8 mouse cellular contexts compared by ENCODE assay signal in the genomic region with DNA sequence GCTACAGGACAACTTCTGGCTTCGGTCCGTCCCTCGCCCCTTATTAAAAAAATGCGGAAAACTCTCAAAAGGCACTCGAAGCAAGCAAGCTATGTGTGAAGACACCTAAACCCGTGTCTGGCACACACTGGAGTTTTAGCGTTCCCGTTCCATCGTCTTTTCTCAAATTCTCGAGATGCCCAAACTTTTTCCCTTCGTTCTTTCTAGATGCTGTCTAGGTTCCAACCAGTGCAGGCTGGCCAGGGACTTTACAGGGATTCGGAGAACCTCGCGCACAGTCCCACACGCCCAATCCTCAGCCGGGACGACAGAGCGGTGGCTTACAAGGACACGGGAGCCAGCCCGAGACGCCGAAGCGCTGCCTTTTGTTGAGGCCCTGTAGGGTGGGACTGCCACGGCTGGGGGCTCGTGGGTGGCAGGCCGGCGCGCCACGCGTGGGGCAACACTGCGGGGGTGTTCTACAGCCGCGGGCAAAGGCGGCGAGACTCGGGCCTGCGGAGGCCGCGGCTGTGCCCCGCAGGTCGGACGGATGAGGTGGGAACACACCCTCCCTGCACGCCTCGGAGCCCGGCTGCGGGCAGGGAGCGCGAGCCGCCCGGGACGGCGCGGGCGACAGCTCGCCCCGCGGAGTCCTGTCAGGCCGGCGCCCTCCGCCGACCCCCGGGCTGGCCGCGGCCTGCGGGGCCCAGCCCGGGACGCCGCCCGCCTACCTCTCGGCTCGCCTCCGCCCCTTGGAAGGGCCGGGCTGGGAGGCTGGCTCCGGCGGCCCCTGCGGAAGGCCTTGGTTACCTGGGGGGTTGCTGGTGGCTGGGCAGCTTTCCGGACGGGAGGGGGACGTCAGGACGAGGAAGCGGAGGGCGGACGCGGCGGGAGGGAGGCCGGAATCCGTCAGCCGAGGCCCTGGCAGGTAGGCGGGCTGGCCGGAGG. TPM values are rescaled to one million over a fixed set of nuclear protein-coding genes. Genes with fewer than 3 reads are reported as not detected.
DNase-seq lines count a peak whose midpoint lies in the region; ATAC-seq and TF ChIP-seq lines count a peak whose summit lies in the region.

No protein-coding gene starts in this region.

- no peaks in the 10 kb centered on the region for H3K36me3 ChIP-seq in hindbrain, embryonic 16.5 days (ENCODE audit: control insufficient read depth, insufficient read depth, low read length)
- H3K36me3 ChIP-seq in limb, embryonic 10.5 days: peaks cover 13% of the 10 kb centered on the region
- H3K36me3 ChIP-seq in midbrain, embryonic 11.5 days (ENCODE audit: control insufficient read depth, insufficient read depth, low read length): no peaks in the 10 kb centered on the region

- H3K27me3 ChIP-seq in cerebellum, adult 2 months (ENCODE audit: control insufficient read depth, insufficient read depth, low read length): no peaks in the 10 kb centered on the region
- no peaks in the 10 kb centered on the region for H3K27me3 ChIP-seq in hindbrain, embryonic 16.5 days (replicated peaks; ENCODE audit: control insufficient read depth, insufficient read depth, low read length)
- no peaks in the 10 kb centered on the region for H3K27me3 ChIP-seq in limb, embryonic 10.5 days (ENCODE audit: low read depth, poor library complexity, severe bottlenecking)
- H3K27me3 ChIP-seq in midbrain, embryonic 11.5 days (ENCODE audit: control insufficient read depth, insufficient read depth, low read length): no peaks in the 10 kb centered on the region

- no peaks in the 10 kb centered on the region for H3K4me1 ChIP-seq in cerebellum, adult 2 months (ENCODE audit: control insufficient read depth, insufficient read depth, low read length)
- H3K4me1 ChIP-seq in hindbrain, embryonic 16.5 days (ENCODE audit: control insufficient read depth, insufficient read depth, low read depth, low read length): peaks cover 13% of the 10 kb centered on the region
- H3K4me1 ChIP-seq in limb, embryonic 10.5 days: peaks cover 17% of the 10 kb centered on the region
- peaks cover 10% of the 10 kb centered on the region for H3K4me1 ChIP-seq in midbrain, embryonic 11.5 days (ENCODE audit: control insufficient read depth, insufficient read depth, low read length)

- H3K9me3 ChIP-seq in hindbrain, embryonic 16.5 days (ENCODE audit: control insufficient read depth, low read length): no peaks in the 10 kb centered on the region
- H3K9me3 ChIP-seq in limb, embryonic 10.5 days (replicated peaks): no peaks in the 10 kb centered on the region
- no peaks in the 10 kb centered on the region for H3K9me3 ChIP-seq in midbrain, embryonic 11.5 days (ENCODE audit: control insufficient read depth, low read length)

- WGBS in cerebellum, adult 2 months: under 1% methylated on average over 90 of the region's 90 CpGs
- WGBS in hindbrain, embryonic 16.5 days: 1% methylated on average over 53 of the region's 90 CpGs
- WGBS in limb, embryonic 10.5 days: 1% methylated on average over 88 of the region's 90 CpGs
- WGBS in midbrain, embryonic 11.5 days: under 1% methylated on average over 89 of the region's 90 CpGs

- H3K27ac ChIP-seq in cerebellum, adult 2 months (ENCODE audit: insufficient read depth, low read length): peak overlapping the region; percentile 88
- H3K27ac ChIP-seq in hindbrain, embryonic 16.5 days (ENCODE audit: low read depth, low read length): peak overlapping the region; percentile 98
- H3K27ac ChIP-seq in limb, embryonic 10.5 days: peak overlapping the region; percentile 99
- H3K27ac ChIP-seq in midbrain, embryonic 11.5 days (ENCODE audit: low read depth, low read length): peak overlapping the region; percentile 90

- peak overlapping the region; percentile 98 for H3K9ac ChIP-seq in hindbrain, embryonic 16.5 days (ENCODE audit: low read depth, low read length)
- H3K9ac ChIP-seq in midbrain, embryonic 11.5 days (ENCODE audit: low read length): peak overlapping the region; percentile 96

- no peak for TF ChIP-seq POLR2A in cerebellum, adult 2 months (IDR thresholded peaks at IDR 0.05; ENCODE audit: borderline replicate concordance, insufficient read depth, low read length)

- peak; percentile 30 to 41 for DNase-seq in left cerebral cortex, adult 18-20 months (ENCODE audit: low spot score in 2 of 2)
- DNase-seq in left cerebral cortex, adult 11 months (ENCODE audit: low spot score): no peak
- no peak for DNase-seq in cerebellum, adult 2 months
- peak; percentile 42 to 51 for DNase-seq in frontal cortex, postnatal 14 days (ENCODE audit: low spot score in 2 of 2)
- peak; percentile 58 for DNase-seq in limb, embryonic 10.5 days (ENCODE audit: low spot score)
- peak; percentile 92 for DNase-seq in midbrain, embryonic 11.5 days (ENCODE audit: low spot score, missing footprints)
- DNase-seq in spleen, postnatal 4 days (ENCODE audit: low spot score in 2 of 2): peak; percentile 48 to 79

- peak overlapping the region; percentile 95 for H3K4me2 ChIP-seq in hindbrain, embryonic 16.5 days (ENCODE audit: low read length)
- peak overlapping the region; percentile 74 for H3K4me2 ChIP-seq in midbrain, embryonic 11.5 days

- TF ChIP-seq CTCF in cerebellum, adult 2 months (IDR thresholded peaks at IDR 0.05; ENCODE audit: borderline replicate concordance, insufficient read depth, low read depth, low read length): no peak

- H3K4me3 ChIP-seq in cerebellum, adult 2 months (replicated peaks; ENCODE audit: insufficient read depth, low read depth, low read length): peak overlapping the region; percentile 71
- H3K4me3 ChIP-seq in hindbrain, embryonic 16.5 days (ENCODE audit: low read length): peak overlapping the region; percentile 72
- H3K4me3 ChIP-seq in limb, embryonic 10.5 days: peak overlapping the region; percentile 89
- H3K4me3 ChIP-seq in midbrain, embryonic 11.5 days (ENCODE audit: low read depth, low read length): peak overlapping the region; percentile 90

- peak; percentile 77 for ATAC-seq in hindbrain, embryonic 16.5 days
- peak; percentile 79 for ATAC-seq in midbrain, embryonic 11.5 days (ENCODE audit: low FRiP score)

RNA-seq across cellular contexts. Expression of a gene that starts 0.7 kb away (rescaled TPM):
- total RNA-seq in left cerebral cortex, adult 18-20 months (2021): 100 to 1,000 TPM; 235 to 239 TPM
- polyA plus RNA-seq in cerebellum, adult 2 months (2012; rRNA removed): 165 and 168 TPM in 2 replicates
- polyA plus RNA-seq in hindbrain, embryonic 16.5 days (2015; fragmentation: Nextera tagmentation; extraction: Ambion mirVana): 426 and 462 TPM in 2 replicates
- polyA plus RNA-seq in limb, embryonic 10.5 days (2016; fragmentation: Nextera tagmentation; extraction: Ambion mirVana): 206 and 229 TPM in 2 replicates
- polyA plus RNA-seq in midbrain, embryonic 11.5 days (2014; fragmentation: Nextera tagmentation; extraction: Ambion mirVana): 283 and 293 TPM in 2 replicates

RNA-seq across cellular contexts. Expression of a gene that starts 55.9 kb away (rescaled TPM):
- total RNA-seq in left cerebral cortex, adult 18-20 months (2021): 10 to 100 TPM; 31.3 to 39.8 TPM
- 119 and 127 TPM in 2 replicates for polyA plus RNA-seq in cerebellum, adult 2 months (2012; rRNA removed)
- 31.6 and 36.7 TPM in 2 replicates for polyA plus RNA-seq in hindbrain, embryonic 16.5 days (2015; fragmentation: Nextera tagmentation; extraction: Ambion mirVana)
- 9.5 and 19.7 TPM in 2 replicates for polyA plus RNA-seq in limb, embryonic 10.5 days (2016; fragmentation: Nextera tagmentation; extraction: Ambion mirVana)
- polyA plus RNA-seq in midbrain, embryonic 11.5 days (2014; fragmentation: Nextera tagmentation; extraction: Ambion mirVana): 27.9 and 29.9 TPM in 2 replicates

Comparison
In these comparisons a context has a peak if more than half of its experiments do, and no peak if none do; other contexts are left out.
1. DNase-seq: peak in left cerebral cortex, adult 18-20 months (2 of 2), frontal cortex, postnatal 14 days (2 of 2), limb, embryonic 10.5 days (single experiment), midbrain, embryonic 11.5 days (single experiment) and spleen, postnatal 4 days (2 of 2); none in left cerebral cortex, adult 11 months (single experiment) and cerebellum, adult 2 months (0 of 2).
2. Peak in every context shown above with its lines, with median percentiles within 50 percentile points of each other: H3K27ac ChIP-seq and H3K4me3 ChIP-seq.